Mouse (Mus musculus) brain, embryonic 14.5 days (tissue): ENCODE results near the gene Tenm2.

ENCODE experiments used
- CTCF ChIP-seq: fragments of 200-500 bp; IDR thresholded peaks from 2 replicates; pipeline ENCODE4 v1.5.1; 2012; ENCODE audit warnings: inconsistent platforms, mild to moderate bottlenecking, moderate library complexity, borderline replicate concordance; ENCODE audit not compliant: insufficient read depth, insufficient read length; ENCODE audit errors: extremely low read depth
- POLR2A ChIP-seq: fragments of 200-500 bp; IDR thresholded peaks from 2 replicates; pipeline ENCODE4 v1.6.1; 2012; ENCODE audit warnings: mild to moderate bottlenecking, inconsistent platforms, borderline replicate concordance; ENCODE audit not compliant: poor library complexity, insufficient read depth, insufficient read length, severe bottlenecking; ENCODE audit errors: extremely low read depth

- TF ChIP-seq CTCF = no peak
- TF ChIP-seq POLR2A = no peak
Measured at GRCm38 (mm10) chr11:36557316-36557715, 678.4 kb downstream of the Tenm2 start.
